Mouse (Mus musculus) thymus, adult 2 months (tissue): ENCODE results near the gene Ptch1.

Source experiments
- CTCF ChIP-seq: fragments of 200-500 bp; IDR thresholded peaks from 2 replicates; pipeline ENCODE4 v1.5.1; 2012; ENCODE audit warnings: mild to moderate bottlenecking, control low read depth, low read length, moderate library complexity, borderline replicate concordance; ENCODE audit not compliant: control insufficient read depth, poor library complexity, insufficient read depth; ENCODE audit errors: extremely low read depth
- POLR2A ChIP-seq: fragments of 200-500 bp; IDR thresholded peaks from 2 replicates; pipeline ENCODE4 v1.6.1; 2012; ENCODE audit warnings: mild to moderate bottlenecking, low read length, control low read depth, moderate library complexity; ENCODE audit not compliant: control insufficient read depth, poor library complexity, insufficient read depth; ENCODE audit errors: extremely low read depth

- no peak for TF ChIP-seq CTCF
- no peak for TF ChIP-seq POLR2A
These were observed 29.1 kb downstream of the Ptch1 start for GRCm38 (mm10) chr13:63544119-63544966.
